Mouse (Mus musculus): ENCODE measurements around the gene Fmod. TPM values are rescaled to one million over a fixed set of nuclear protein-coding genes. Genes with fewer than 3 reads are reported as not detected.

Gene Fmod
- total and polyA plus RNA-seq, 3 experiments = not detected

DNA sequence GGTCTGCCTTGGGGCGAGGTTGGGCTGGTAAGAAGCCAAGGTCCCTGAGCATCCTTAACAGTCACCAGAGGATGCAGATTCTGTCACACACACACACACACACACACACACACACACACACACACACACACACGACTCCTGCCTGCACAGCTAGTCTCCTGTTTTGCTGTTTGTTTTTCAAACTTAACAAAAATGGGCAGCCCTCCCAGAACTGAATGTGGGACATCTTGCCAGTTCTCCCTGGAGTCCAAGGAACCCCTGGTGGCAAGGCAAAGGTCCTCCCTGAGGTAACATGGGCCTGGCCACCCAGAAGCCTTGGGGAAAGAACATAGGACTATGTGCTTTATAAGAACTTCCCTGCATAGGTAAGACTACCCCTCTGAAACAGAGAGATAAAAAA, 4.8 kb downstream of the Fmod start:
- in situ Hi-C loops (cut with MboI; ENCODE audit: low pct_ligation_motif_present, low pct_unique_long_range_greater_than_20kb, low sequenced_read_pairs) (loop anchor here (10.0 kb wide), 1 partner anchor 47 kb away; no protein-coding TSS in a partner anchor), dilution Hi-C loops (cut with MboI; ENCODE audit: extremely low pct_ligation_motif_present, extremely low pct_unique_long_range_greater_than_20kb, low sequenced_read_pairs) (no loop called here)
- Histone ChIP-seq H3K4me1 (ENCODE audit: control insufficient read depth in 1 of 2, insufficient read depth in 2 of 2) (peaks cover 3 to 15% of the 10 kb centered on the region in 2 experiments; a peak in 3 of 4 replicates), H3K36me3 (replicated peaks in 1 of 2; ENCODE audit: control insufficient read depth in 1 of 2, insufficient read depth in 1 of 2, low read length in 1 of 2) (no peaks in the 10 kb centered on the region), H3K79me2 (replicated peaks; ENCODE audit: control insufficient read depth, extremely low read depth, insufficient read depth, poor library complexity, severe bottlenecking) (no peaks in the 10 kb centered on the region), H3K4me3 (replicated peaks in 1 of 3; ENCODE audit: low read depth in 2 of 3, low read length in 2 of 3, poor library complexity in 1 of 3) (no peak overlapping the region), H3K4me2 (ENCODE audit: insufficient read depth, low read depth, poor library complexity, severe bottlenecking) (no peak overlapping the region), H3K27ac (ENCODE audit: insufficient read depth, low read depth) (no peak overlapping the region), H3K27me3 (replicated peaks) (peaks cover 81% of the 10 kb centered on the region), H3K9me3 (replicated peaks; ENCODE audit: low read length) (no peaks in the 10 kb centered on the region), H3K9ac (ENCODE audit: insufficient read depth, low read depth) (no peak overlapping the region)
- no peak for TF ChIP-seq E2F4 (IDR thresholded peaks at IDR 0.05; ENCODE audit: insufficient replicate concordance, low read depth, low read length)
- DNase-seq (ENCODE audit: extremely low read depth) = no peak

DNA sequence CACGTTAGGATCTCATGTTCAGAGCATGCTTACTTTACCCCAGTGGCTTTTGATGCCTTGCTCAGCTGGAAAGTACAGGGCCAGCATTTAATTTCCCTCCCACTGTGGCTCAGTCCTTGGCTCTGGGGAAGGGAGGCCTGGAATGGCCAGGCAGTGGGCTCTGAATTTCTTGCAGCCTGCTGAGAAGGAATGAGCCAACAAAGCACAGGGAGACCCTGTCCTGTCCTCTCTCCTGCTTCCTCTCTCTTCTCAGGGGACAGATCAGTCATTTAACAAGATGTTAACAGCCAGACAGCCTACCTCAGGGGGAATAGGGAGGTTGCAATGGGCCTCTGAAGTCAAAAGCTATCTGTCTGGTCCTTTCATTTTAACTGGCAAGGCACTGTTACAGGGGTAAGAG, 5.3 kb downstream of the Fmod start:
- Histone ChIP-seq H3K27me3 (replicated peaks) (peaks cover 80% of the 10 kb centered on the region), H3K4me1 (ENCODE audit: control insufficient read depth in 1 of 2, insufficient read depth in 2 of 2) (peaks cover 3 to 15% of the 10 kb centered on the region in 2 experiments; a peak in 3 of 4 replicates), H3K27ac (ENCODE audit: insufficient read depth, low read depth) (no peak overlapping the region), H3K9me3 (replicated peaks; ENCODE audit: low read length) (no peaks in the 10 kb centered on the region), H3K9ac (ENCODE audit: insufficient read depth, low read depth) (no peak overlapping the region), H3K36me3 (replicated peaks in 1 of 2; ENCODE audit: control insufficient read depth in 1 of 2, insufficient read depth in 1 of 2, low read length in 1 of 2) (no peaks in the 10 kb centered on the region), H3K4me3 (replicated peaks in 1 of 3; ENCODE audit: low read depth in 2 of 3, low read length in 2 of 3, poor library complexity in 1 of 3) (no peak overlapping the region), H3K4me2 (ENCODE audit: insufficient read depth, low read depth, poor library complexity, severe bottlenecking) (no peak overlapping the region), H3K79me2 (replicated peaks; ENCODE audit: control insufficient read depth, extremely low read depth, insufficient read depth, poor library complexity, severe bottlenecking) (no peaks in the 10 kb centered on the region)
- TF ChIP-seq KAT2A (IDR thresholded peaks at IDR 0.05; ENCODE audit: insufficient replicate concordance, low read length) = no peak
- no peak for TF ChIP-seq UBTF (IDR thresholded peaks at IDR 0.05; ENCODE audit: low read depth, low read length)
- no peak for TF ChIP-seq ELF1 (IDR thresholded peaks at IDR 0.05; ENCODE audit: low read depth, low read length)
- in situ Hi-C loops (cut with MboI; ENCODE audit: low pct_ligation_motif_present, low pct_unique_long_range_greater_than_20kb, low sequenced_read_pairs) = loop anchor here (10.0 kb wide), 1 partner anchor 48 kb away; no protein-coding TSS in a partner anchor
- no peak for DNase-seq (ENCODE audit: extremely low read depth)
- dilution Hi-C loops (cut with MboI; ENCODE audit: extremely low pct_ligation_motif_present, extremely low pct_unique_long_range_greater_than_20kb, low sequenced_read_pairs) = no loop called here

DNA sequence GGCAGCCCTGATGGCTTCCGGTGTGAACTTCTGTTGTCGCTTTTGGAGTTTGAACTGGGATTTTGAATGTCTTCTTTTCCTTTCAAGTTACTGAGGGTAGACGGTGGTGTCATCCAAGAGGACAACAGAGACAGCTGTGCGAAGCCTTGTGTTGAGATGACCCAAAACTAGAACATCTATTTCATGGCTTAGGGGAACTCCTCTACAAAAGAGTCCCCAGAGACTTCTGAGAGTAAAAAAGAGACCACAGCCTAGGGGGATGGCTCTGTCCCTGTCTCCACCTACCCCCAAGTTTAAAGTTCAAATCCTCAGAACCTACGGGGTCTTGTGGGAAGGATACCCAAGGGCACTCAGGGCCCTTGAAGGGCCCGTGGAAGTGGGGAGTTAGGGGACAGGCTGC, 7.8 kb downstream of the Fmod start:
- DNase-seq (ENCODE audit: extremely low read depth) = no peak
- no peak overlapping the region for H3K4me2 ChIP-seq (ENCODE audit: insufficient read depth, low read depth, poor library complexity, severe bottlenecking)
- in situ Hi-C loops (cut with MboI; ENCODE audit: low pct_ligation_motif_present, low pct_unique_long_range_greater_than_20kb, low sequenced_read_pairs) = loop anchor here (5.0 to 10.0 kb wide), 3 partner anchors 50 to 303 kb away; no protein-coding TSS in a partner anchor
- H3K27ac ChIP-seq (ENCODE audit: insufficient read depth, low read depth) = no peak overlapping the region
- H3K79me2 ChIP-seq (replicated peaks; ENCODE audit: control insufficient read depth, extremely low read depth, insufficient read depth, poor library complexity, severe bottlenecking) = no peaks in the 10 kb centered on the region
- dilution Hi-C loops (cut with MboI; ENCODE audit: extremely low pct_ligation_motif_present, extremely low pct_unique_long_range_greater_than_20kb, low sequenced_read_pairs) = no loop called here
- no peak overlapping the region for H3K9ac ChIP-seq (ENCODE audit: insufficient read depth, low read depth)
- no peak overlapping the region for H3K4me3 ChIP-seq (replicated peaks in 1 of 3; ENCODE audit: low read depth in 2 of 3, low read length in 2 of 3, poor library complexity in 1 of 3)
- peaks cover 3 to 17% of the 10 kb centered on the region in 2 experiments; a peak in 3 of 4 replicates for H3K4me1 ChIP-seq (ENCODE audit: control insufficient read depth in 1 of 2, insufficient read depth in 2 of 2)
- H3K9me3 ChIP-seq (replicated peaks; ENCODE audit: low read length) = no peaks in the 10 kb centered on the region
- H3K27me3 ChIP-seq (replicated peaks) = peaks cover 69% of the 10 kb centered on the region
- H3K36me3 ChIP-seq (replicated peaks in 1 of 2; ENCODE audit: control insufficient read depth in 1 of 2, insufficient read depth in 1 of 2, low read length in 1 of 2) = no peaks in the 10 kb centered on the region
- TF ChIP-seq NELFE (IDR thresholded peaks at IDR 0.05; ENCODE audit: low read depth, low read length) (no peak), IRF4 (IDR thresholded peaks at IDR 0.05; ENCODE audit: low read depth, low read length) (peak; percentile 79), MAFK (IDR thresholded peaks at IDR 0.05; ENCODE audit: insufficient replicate concordance, low read length) (no peak), RCOR1 (conservative IDR thresholded peaks at IDR 0.05; ENCODE audit: low read depth, low read length) (0 out of 2 replicates have a peak, but pooled peaks have one; percentile 29), ZMIZ1 (IDR thresholded peaks at IDR 0.05; ENCODE audit: low read depth, low read length) (no peak), MAX (IDR thresholded peaks at IDR 0.05; ENCODE audit: low read length) (no peak), CHD2 (IDR thresholded peaks at IDR 0.05; ENCODE audit: low read length) (no peak), MEF2A (IDR thresholded peaks at IDR 0.05; ENCODE audit: borderline replicate concordance, low read depth, low read length) (0 out of 2 replicates have a peak, but pooled peaks have one; percentile 37), ETS1 (conservative IDR thresholded peaks at IDR 0.05; ENCODE audit: low read depth, low read length) (peak; percentile 52), CHD1 (IDR thresholded peaks at IDR 0.05; ENCODE audit: low read depth, low read length) (no peak), MYC (IDR thresholded peaks at IDR 0.05; ENCODE audit: low read depth, low read length) (no peak), EP300 (IDR thresholded peaks at IDR 0.05; ENCODE audit: low read length) (peak; percentile 65), MAZ (IDR thresholded peaks at IDR 0.05; ENCODE audit: low read depth, low read length) (no peak), JUND (conservative IDR thresholded peaks at IDR 0.05; ENCODE audit: low read depth, low read length) (no peak), POLR2A (IDR thresholded peaks at IDR 0.05; ENCODE audit: low read depth, low read length) (no peak), TBP (conservative IDR thresholded peaks at IDR 0.05; ENCODE audit: low read depth, low read length) (no peak), KAT2A (IDR thresholded peaks at IDR 0.05; ENCODE audit: insufficient replicate concordance, low read length) (no peak), PAX5 (IDR thresholded peaks at IDR 0.05; ENCODE audit: low read length) (no peak), SIN3A (IDR thresholded peaks at IDR 0.05; ENCODE audit: low read length) (no peak), BHLHE40 (IDR thresholded peaks at IDR 0.05; ENCODE audit: low read depth, low read length) (no peak), HCFC1 (IDR thresholded peaks at IDR 0.05; ENCODE audit: low read depth, low read length) (no peak), JUN (IDR thresholded peaks at IDR 0.05; ENCODE audit: insufficient read depth, low read depth, low read length) (no peak), TCF12 (IDR thresholded peaks at IDR 0.05; ENCODE audit: low read depth, low read length) (0 out of 2 replicates have a peak, but pooled peaks have one; percentile 40)
